Mouse (Mus musculus) Patski (cell line): ENCODE results near the gene Grrp1. TPM values are rescaled to one million over a fixed set of nuclear protein-coding genes. Genes with fewer than 3 reads are reported as not detected.

Experiments used
- ATAC-seq: fragments of 100-300 bp; one replicate; pipeline ENCODE4 v1.8.0; 2021
- CTCF ChIA-PET: fragments of 350-600 bp; sonication (Branson Sonifier 250); formaldehyde crosslinking; loops from one replicate; lab custom pipeline; 2022; ENCODE audit warnings: inconsistent platforms; lab: Charles Lee
- POLR2A ChIA-PET: fragments of 350-600 bp; sonication (Branson Sonifier 250); formaldehyde crosslinking; loops from one replicate; lab custom pipeline; 2022; ENCODE audit warnings: antibody characterized with exemption, inconsistent platforms; lab: Charles Lee
- DNase-seq: peaks from one replicate; pipeline ENCODE4 v3.0.0-alpha.2; 2011; ENCODE audit warnings: low read depth, low spot score
- H3K27me3 ChIP-seq: fragments of 371-371 bp; one replicate; pipeline ENCODE4 v1.5.1; 2021
- CTCF ChIP-seq: fragments of 100-300 bp; IDR thresholded peaks from one replicate; pipeline ENCODE4 v1.5.1; 2021
- in situ Hi-C: fragments of 300-500 bp; cut with MboI; formaldehyde crosslinking; loops from 3 replicates; pipeline ENCODE4 v1.11.1; 2018; ENCODE audit warnings: low pct_unique_long_range_greater_than_20kb, mixed read lengths
- polyA plus RNA-seq: library from polyadenylated mRNA; unstranded; gene quantifications from one replicate; pipeline ENCODE4 v1.2.3, GENCODE M21; 2021

Grrp1 gene
- polyA plus RNA-seq, 1 experiment from 2014 or later: not detected

GRCm38 (mm10) chr4:134246256-134246655 lies 7.7 kb downstream of the Grrp1 start:
- POLR2A ChIA-PET: interaction anchor here (1.0 kb wide), 1 partner anchor 64 kb away, joined by 3 read pairs; no protein-coding TSS in a partner anchor
- no peak for TF ChIP-seq CTCF

GRCm38 (mm10) chr4:134245148-134245843 lies 8.6 kb downstream of the Grrp1 start, which contains the start of gene Zfp593:
TSS of gene Zfp593 (minus strand) at chr4:134245592.
- ChIA-PET CTCF (interaction anchor here (1.1 to 2.4 kb wide), 2 partner anchors 18 to 61 kb away, joined by 4 to 6 read pairs; no protein-coding TSS in a partner anchor), POLR2A (no interaction called here)
- DNase-seq (peak; percentile 49), ATAC-seq (no peak)
- TF ChIP-seq CTCF: no peak
- in situ Hi-C loops: loop anchor here (10.0 kb wide), 1 partner anchor 150 kb away; the partner anchor contains the start of gene Cd52
- peaks cover 5% of the 10 kb centered on the region for H3K27me3 ChIP-seq

More at GRCm38 (mm10) chr4:134246256-134246655, 7.7 kb downstream of the Grrp1 start:
- in situ Hi-C loops: loop anchor here (10.0 kb wide), 1 partner anchor 151 kb away; the partner anchor contains the start of gene Cd52
- ATAC-seq: no peak
- no peak for DNase-seq
- H3K27me3 ChIP-seq: peaks cover 11% of the 10 kb centered on the region
- CTCF ChIA-PET: interaction anchor here (1.1 to 2.4 kb wide), 4 partner anchors 17 to 62 kb away, joined by 3 to 6 read pairs (median 4); partner anchors contain the start of gene Cep85

GRCm38 (mm10) chr4:134243516-134244250 lies 10.2 kb downstream of the Grrp1 start, which contains the start of gene E130218I03Rik:
TSS of gene E130218I03Rik (plus strand) at chr4:134243662.
- H3K27me3 ChIP-seq: no peaks in the 10 kb centered on the region
- DNase-seq (no peak), ATAC-seq (no peak)
- CTCF ChIA-PET: interaction anchor here (1.2 kb wide), 1 partner anchor 57 kb away, joined by 3 read pairs; the partner anchor contains the start of gene Cep85
- in situ Hi-C loops: loop anchor here (5.0 to 10.0 kb wide), 2 partner anchors 56 to 149 kb away; partner anchors contain the start of genes Cd52 and Cep85
- TF ChIP-seq CTCF: no peak
- POLR2A ChIA-PET: no interaction called here

- no peaks in the 10 kb centered on the region for H3K27me3 ChIP-seq
- CTCF ChIA-PET: interaction anchor here (1.7 kb wide), 1 partner anchor 18 kb away, joined by 3 read pairs; no protein-coding TSS in a partner anchor
- in situ Hi-C loops: no loop called here
- DNase-seq (no peak), ATAC-seq (no peak)
- POLR2A ChIA-PET: no interaction called here
- TF ChIP-seq CTCF: no peak
Observed at GRCm38 (mm10) chr4:134238686-134239085, 15.2 kb downstream of the Grrp1 start.

- TF ChIP-seq CTCF: no peak
- ChIA-PET POLR2A (no interaction called here), CTCF (interaction anchor here (0.9 to 1.7 kb wide), 2 partner anchors 17 to 51 kb away, joined by 3 to 4 read pairs; partner anchors contain the start of gene Cep85)
- no peaks in the 10 kb centered on the region for H3K27me3 ChIP-seq
- DNase-seq (no peak), ATAC-seq (peak; percentile 44)
- in situ Hi-C loops: no loop called here
Observed at GRCm38 (mm10) chr4:134238279-134238651, 15.6 kb downstream of the Grrp1 start, which contains the start of gene Cnksr1. TSS of gene Cnksr1 (minus strand) at chr4:134238399.

GRCm38 (mm10) chr4:134237582-134238278 lies 16.2 kb downstream of the Grrp1 start:
- POLR2A ChIA-PET: no interaction called here
- CTCF ChIA-PET: interaction anchor here (0.9 to 1.7 kb wide), 2 partner anchors 17 to 51 kb away, joined by 3 to 4 read pairs; partner anchors contain the start of gene Cep85
- ATAC-seq: no peak
- DNase-seq: no peak
- in situ Hi-C loops: no loop called here
- TF ChIP-seq CTCF: no peak
- H3K27me3 ChIP-seq: no peaks in the 10 kb centered on the region

- DNase-seq (no peak), ATAC-seq (no peak)
- in situ Hi-C loops: no loop called here
- POLR2A ChIA-PET: no interaction called here
- TF ChIP-seq CTCF: no peak
- CTCF ChIA-PET: no interaction called here
- H3K27me3 ChIP-seq: no peaks in the 10 kb centered on the region
Observed at GRCm38 (mm10) chr4:134234876-134235275, 19.0 kb downstream of the Grrp1 start.

GRCm38 (mm10) chr4:134230431-134230830 lies 23.5 kb downstream of the Grrp1 start:
- ATAC-seq: no peak
- no peaks in the 10 kb centered on the region for H3K27me3 ChIP-seq
- POLR2A ChIA-PET: no interaction called here
- CTCF ChIA-PET: interaction anchor here (1.2 kb wide), 1 partner anchor 11 kb away, joined by 3 read pairs; no protein-coding TSS in a partner anchor
- no peak for DNase-seq
- in situ Hi-C loops: no loop called here
- no peak for TF ChIP-seq CTCF

- POLR2A ChIA-PET: no interaction called here
Observed at GRCm38 (mm10) chr4:134227194-134227593, 26.7 kb downstream of the Grrp1 start, which contains the start of gene Catsper4. TSS of gene Catsper4 (minus strand) at chr4:134227383.

More at GRCm38 (mm10) chr4:134227194-134227593, 26.7 kb downstream of the Grrp1 start, which contains the start of gene Catsper4:
- CTCF ChIA-PET: interaction anchor here (1.4 kb wide), 1 partner anchor 40 kb away, joined by 3 read pairs; the partner anchor contains the start of gene Cep85
- H3K27me3 ChIP-seq: no peaks in the 10 kb centered on the region
- no peak for TF ChIP-seq CTCF
- ATAC-seq (no peak), DNase-seq (no peak)
- in situ Hi-C loops: no loop called here
